Mouse (Mus musculus) hindbrain, postnatal 0 days (tissue): ENCODE results near the gene Sfrp5. TPM values are rescaled to one million over a fixed set of nuclear protein-coding genes. Genes with fewer than 3 reads are reported as not detected.
A peak's percentile ranks its signal among the peaks of the same experiment; 100 is the strongest.

ENCODE experiments used
- ATAC-seq: fragments of 200-750 bp; cut with Nextera tagmentation; 2 replicates; pipeline ENCODE4 v1.8.0; 2017; ENCODE audit warnings: mild to moderate bottlenecking, moderate TSS enrichment, moderate library complexity
- DNase-seq: peaks from one replicate; pipeline ENCODE4 v3.0.0-alpha.2; 2015; ENCODE audit warnings: low spot score
- H3K27ac ChIP-seq: fragments of 300-500 bp; sonication (generic); 2 replicates; pipeline ENCODE4 v1.5.1; 2014; ENCODE audit warnings: mild to moderate bottlenecking
- H3K27me3 ChIP-seq: fragments of 300-500 bp; sonication (generic); 2 replicates; pipeline ENCODE4 v1.6.1; 2014; ENCODE audit warnings: low read length, mixed read lengths; ENCODE audit not compliant: insufficient read depth
- H3K36me3 ChIP-seq: fragments of 300-500 bp; sonication (generic); 2 replicates; pipeline ENCODE4 v1.6.1; 2014; ENCODE audit warnings: low read length, mixed read lengths; ENCODE audit not compliant: insufficient read depth
- H3K4me1 ChIP-seq: fragments of 300-500 bp; sonication (generic); 2 replicates; pipeline ENCODE4 v1.6.1; 2014; ENCODE audit warnings: antibody characterized with exemption, low read length, mixed read lengths; ENCODE audit not compliant: insufficient read depth
- H3K4me2 ChIP-seq: fragments of 300-500 bp; sonication (generic); 2 replicates; pipeline ENCODE4 v1.6.1; 2014; ENCODE audit warnings: low read depth, mild to moderate bottlenecking, low read length, moderate library complexity, mixed read lengths
- H3K4me3 ChIP-seq: fragments of 300-500 bp; sonication (generic); 2 replicates; pipeline ENCODE4 v1.5.1; 2014; ENCODE audit warnings: low read length
- H3K9ac ChIP-seq: fragments of 300-500 bp; sonication (generic); replicated peaks from 2 replicates; pipeline ENCODE4 v1.6.1; 2014; ENCODE audit warnings: mild to moderate bottlenecking, low read length, moderate library complexity, mixed read lengths
- H3K9me3 ChIP-seq: fragments of 300-500 bp; sonication (generic); 2 replicates; pipeline ENCODE4 v1.6.1; 2016; ENCODE audit warnings: low read length, mixed read lengths
- CTCF ChIP-seq: IDR thresholded peaks from 2 replicates; pipeline ENCODE4 v1.5.1; 2016; ENCODE audit warnings: antibody characterized with exemption, control low read depth, low read depth
- WGBS: fragments of 180-500 bp; shearing (Covaris S2); extraction: QIAGEN DNeasy Blood & Tissue Kit; methylation state at CpG from one replicate; pipeline ENCODE4 v1.1.7; 2014; 5-methylcytosine and 5-hydroxymethylcytosine counted together
- polyA plus RNA-seq: library from polyadenylated mRNA; unstranded; fragments of >200 nt; fragmentation: Nextera tagmentation; extraction: Ambion mirVana; gene quantifications from 2 replicates; pipeline ENCODE4 v1.2.1, GENCODE M21; 2015
- total RNA-seq: library from RNA; depleted of rRNA; stranded (reverse); fragments of >200 nt; gene quantifications from 2 replicates; pipeline ENCODE4 v1.2.3, GENCODE M21; 2014; rRNA removed

Gene Sfrp5
- 1.2 and 1.8 TPM in 2 replicates for total RNA-seq
- polyA plus RNA-seq = 1.6 and 2.0 TPM in 2 replicates

DNA sequence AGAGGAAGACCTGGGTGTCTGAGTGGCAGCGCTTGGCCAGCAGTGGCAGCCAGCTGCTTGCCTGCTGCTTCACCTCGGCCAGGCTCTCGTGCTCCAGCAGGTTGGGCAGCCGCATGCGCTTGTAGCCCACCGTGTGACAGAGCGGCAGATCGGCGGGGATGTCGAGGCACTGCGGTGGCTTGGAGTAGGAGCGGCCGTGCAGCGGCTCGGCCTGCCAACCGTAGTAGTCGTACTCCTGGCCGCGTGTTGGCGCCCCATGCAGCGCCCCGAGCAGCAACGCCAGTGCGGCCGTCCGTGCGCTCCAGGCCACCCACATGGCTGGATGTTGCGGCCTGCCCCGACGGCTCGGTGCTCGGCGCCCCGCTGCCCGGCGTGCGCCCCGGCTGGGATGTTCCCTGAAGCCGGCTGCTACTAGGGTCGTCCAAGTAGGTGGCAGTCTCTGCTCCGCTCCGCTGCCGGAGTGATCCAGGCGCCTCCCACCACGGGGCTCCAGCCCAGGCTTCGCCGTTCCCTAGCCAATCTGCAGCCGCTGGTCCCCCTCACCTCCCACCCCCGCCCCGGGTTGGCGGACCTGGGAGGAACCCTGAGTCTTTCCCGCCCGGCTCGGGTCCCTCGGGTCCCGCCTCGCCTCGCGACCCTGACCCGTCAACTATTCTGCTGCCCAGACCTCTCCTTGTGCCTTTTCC, at the start of gene Sfrp5:
Gene Sfrp5, minus strand, starts transcription at position 557 of the 686 bp plus-strand sequence.
- no peaks in the 10 kb centered on the region for H3K36me3 ChIP-seq
- H3K27ac ChIP-seq = no peak within 1 kb of the TSS
- no peak within 1 kb of the TSS for H3K9ac ChIP-seq
- H3K4me2 ChIP-seq = peak within 1 kb of the TSS; percentile 47
- peaks cover 48% of the 10 kb centered on the region for H3K27me3 ChIP-seq
- H3K4me3 ChIP-seq = peak within 1 kb of the TSS; percentile 26
- no peak for TF ChIP-seq CTCF
- peaks cover 4% of the 10 kb centered on the region; the same call in 1 of the 2 replicates for H3K4me1 ChIP-seq
- 0 out of 2 replicates have a peak, but pooled peaks have one; percentile 22 for ATAC-seq
- H3K9me3 ChIP-seq = no peaks in the 10 kb centered on the region
- peak; percentile 25 for DNase-seq
- under 1% methylated on average over 58 of the region's 60 CpGs for WGBS

DNA sequence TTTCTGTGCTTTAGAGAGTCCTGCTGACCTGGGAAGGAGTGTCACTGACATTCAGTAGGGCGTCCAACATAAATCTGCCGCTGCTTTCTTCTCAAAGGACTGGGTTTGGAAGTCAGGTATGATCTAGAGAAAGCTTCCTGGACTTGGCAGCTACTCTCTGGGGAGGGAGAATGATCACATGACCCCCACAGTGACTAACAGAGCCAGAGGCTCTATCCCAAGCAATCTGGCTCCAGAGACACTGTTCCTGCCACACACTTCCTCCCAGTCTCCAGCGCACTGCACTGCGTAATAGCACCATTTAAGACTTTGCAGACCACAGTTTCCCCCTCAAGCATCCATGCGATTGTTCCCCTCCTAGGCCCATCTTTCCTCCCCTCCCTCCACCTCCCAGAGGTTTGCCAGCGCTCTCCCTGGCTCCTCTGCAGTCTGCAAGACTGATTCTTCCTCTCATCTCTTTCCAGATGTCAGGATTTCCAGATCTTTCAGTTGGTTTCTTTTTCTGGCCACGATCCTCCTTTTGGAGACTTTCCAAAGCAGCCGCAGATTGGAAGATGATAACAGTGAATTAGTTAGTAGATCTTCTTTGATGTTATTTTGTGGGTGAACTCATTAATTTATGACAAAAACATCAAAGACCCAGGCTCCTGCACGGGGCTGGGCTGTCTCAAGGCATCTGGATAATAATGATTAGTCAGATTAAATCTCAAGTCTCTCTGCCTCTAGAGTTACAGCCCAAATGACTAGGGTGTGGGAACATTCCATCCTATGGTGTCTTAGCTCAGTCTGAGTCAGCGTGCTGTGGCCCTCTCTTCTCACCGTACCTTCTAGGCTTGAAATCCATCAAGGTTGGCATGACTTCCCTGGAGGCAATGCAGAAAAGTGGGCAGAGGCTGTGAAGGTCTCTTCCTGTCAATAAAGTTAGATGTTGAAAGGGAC, 48.2 kb upstream of the Sfrp5 start:
- DNase-seq (no peak), ATAC-seq (no peak)
- Histone ChIP-seq H3K27me3 (0 out of 2 replicates have a peak, but pooled peaks cover 8% of the 10 kb centered on the region), H3K36me3 (no peaks in the 10 kb centered on the region), H3K9ac (no peak overlapping the region), H3K4me2 (no peak overlapping the region), H3K27ac (no peak overlapping the region), H3K9me3 (no peaks in the 10 kb centered on the region), H3K4me3 (no peak overlapping the region), H3K4me1 (no peaks in the 10 kb centered on the region)
- TF ChIP-seq CTCF = no peak
- WGBS = 67% methylated on average over 11 of the region's 11 CpGs

DNA sequence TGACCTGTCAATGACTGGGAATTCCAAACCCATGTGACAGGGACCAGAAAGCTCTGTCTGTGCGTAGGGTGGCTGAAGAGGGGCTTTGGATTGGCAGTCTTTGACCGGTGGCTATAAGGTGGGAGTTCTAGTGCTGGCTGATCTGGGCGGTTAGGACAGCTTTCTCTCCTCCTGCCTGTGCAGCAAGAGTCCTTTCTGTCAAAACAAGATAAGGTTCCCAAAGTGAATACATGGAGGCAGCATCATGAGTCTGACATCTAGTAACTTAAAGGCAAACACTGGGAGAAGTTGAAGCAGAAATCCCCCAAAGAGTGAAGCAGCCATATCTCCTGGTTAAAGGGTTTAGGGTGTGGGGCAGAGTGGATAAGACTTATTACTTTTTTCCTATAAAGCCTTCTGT, 45.5 kb upstream of the Sfrp5 start, which contains the start of gene Golga7b:
Gene Golga7b, plus strand, starts transcription at position 56 of the 400 bp plus-strand sequence.
- H3K9ac ChIP-seq = no peak within 1 kb of the TSS
- no peak for TF ChIP-seq CTCF
- H3K36me3 ChIP-seq = no peaks in the 10 kb centered on the region
- H3K27ac ChIP-seq = no peak within 1 kb of the TSS
- WGBS = 85% methylated on average over 3 of the region's 3 CpGs
- H3K4me3 ChIP-seq = no peak within 1 kb of the TSS
- ATAC-seq (no peak), DNase-seq (no peak)
- H3K27me3 ChIP-seq = no peaks in the 10 kb centered on the region
- H3K4me2 ChIP-seq = no peak within 1 kb of the TSS
- H3K4me1 ChIP-seq = no peaks in the 10 kb centered on the region
- H3K9me3 ChIP-seq = no peaks in the 10 kb centered on the region

DNA sequence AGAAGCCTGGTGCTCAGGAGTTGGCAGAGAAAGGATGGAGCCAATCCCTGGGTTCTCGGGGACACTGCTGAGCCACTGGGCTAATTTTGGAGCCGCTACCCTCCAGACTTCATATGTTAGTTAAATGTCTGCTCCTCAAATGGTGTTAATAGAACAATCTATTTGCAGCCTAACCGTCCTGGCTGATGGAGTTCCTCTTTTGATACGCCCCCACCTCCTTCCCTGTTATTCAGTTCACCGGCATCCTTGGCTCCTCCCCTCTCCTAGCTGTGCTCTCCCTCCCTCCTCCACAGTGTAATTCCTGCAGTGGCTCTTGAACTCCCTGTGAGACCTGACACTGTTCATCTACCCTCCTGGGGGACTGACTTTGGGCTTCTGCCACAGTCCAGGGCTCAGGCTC, 44.6 kb upstream of the Sfrp5 start:
- WGBS = 51% methylated on average over 5 of the region's 5 CpGs

DNA sequence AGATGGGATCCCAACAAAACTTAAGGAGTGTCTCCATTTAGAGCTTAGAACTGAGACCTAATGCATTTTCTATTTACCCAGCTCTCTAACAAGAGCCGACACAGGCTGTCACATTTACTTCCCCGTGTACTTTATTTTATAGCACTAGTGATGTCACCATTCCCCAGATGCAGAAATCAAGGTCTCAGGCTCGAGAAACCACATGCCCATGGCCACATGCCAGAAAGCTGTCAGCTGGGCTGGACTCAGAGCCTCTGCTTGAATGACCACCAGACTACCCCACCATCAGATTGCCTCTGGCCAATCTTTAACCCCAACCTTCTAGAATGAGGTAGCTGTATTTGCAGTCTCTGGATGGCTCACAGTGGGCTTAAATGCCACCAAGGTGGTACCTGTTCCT, 41.3 kb upstream of the Sfrp5 start:
- Histone ChIP-seq H3K9me3 (no peaks in the 10 kb centered on the region), H3K4me2 (no peak overlapping the region), H3K4me3 (no peak overlapping the region), H3K36me3 (no peaks in the 10 kb centered on the region), H3K4me1 (no peaks in the 10 kb centered on the region), H3K9ac (no peak overlapping the region), H3K27ac (no peak overlapping the region), H3K27me3 (no peaks in the 10 kb centered on the region)
- WGBS = 63% methylated on average over 3 of the region's 3 CpGs
- DNase-seq (no peak), ATAC-seq (no peak)
- TF ChIP-seq CTCF = no peak

More for the DNA sequence above, 44.6 kb upstream of the Sfrp5 start:
- Histone ChIP-seq H3K36me3 (no peaks in the 10 kb centered on the region), H3K9me3 (no peaks in the 10 kb centered on the region), H3K9ac (no peak overlapping the region), H3K4me1 (no peaks in the 10 kb centered on the region), H3K27me3 (no peaks in the 10 kb centered on the region), H3K4me3 (no peak overlapping the region), H3K27ac (no peak overlapping the region), H3K4me2 (no peak overlapping the region)
- DNase-seq = no peak
- ATAC-seq = no peak
- TF ChIP-seq CTCF = no peak

DNA sequence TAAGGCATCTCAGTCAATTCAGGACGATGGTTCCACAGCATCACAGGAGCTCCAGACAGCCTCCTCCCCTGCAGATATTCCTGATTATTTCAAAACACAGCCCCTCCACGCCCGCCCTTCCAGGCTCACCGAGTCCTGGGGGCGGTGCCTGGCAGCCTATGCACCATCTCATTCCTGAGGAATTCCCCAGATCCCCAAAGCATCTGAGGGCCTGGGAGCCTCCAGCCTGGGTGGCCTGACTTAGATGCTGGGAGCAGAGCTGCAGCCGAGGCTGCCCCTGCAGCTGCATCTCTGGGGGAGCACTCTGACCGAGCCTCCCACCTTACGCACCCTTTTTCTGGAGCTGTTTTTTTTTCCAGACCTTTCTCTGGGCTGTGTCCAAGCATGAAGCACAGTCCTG, 38.8 kb upstream of the Sfrp5 start:
- no peaks in the 10 kb centered on the region for H3K9me3 ChIP-seq
- no peak overlapping the region for H3K27ac ChIP-seq
- 0 out of 2 replicates have a peak, but pooled peaks cover 9% of the 10 kb centered on the region for H3K4me1 ChIP-seq
- no peak overlapping the region for H3K4me2 ChIP-seq
- WGBS = 56% methylated on average over 8 of the region's 8 CpGs
- H3K9ac ChIP-seq = no peak overlapping the region
- no peak overlapping the region for H3K4me3 ChIP-seq
- DNase-seq = no peak
- H3K36me3 ChIP-seq = no peaks in the 10 kb centered on the region
- no peaks in the 10 kb centered on the region for H3K27me3 ChIP-seq
- no peak for TF ChIP-seq CTCF
- ATAC-seq = no peak
